9 mouse cellular contexts compared by ENCODE assay signal in the genomic region with DNA sequence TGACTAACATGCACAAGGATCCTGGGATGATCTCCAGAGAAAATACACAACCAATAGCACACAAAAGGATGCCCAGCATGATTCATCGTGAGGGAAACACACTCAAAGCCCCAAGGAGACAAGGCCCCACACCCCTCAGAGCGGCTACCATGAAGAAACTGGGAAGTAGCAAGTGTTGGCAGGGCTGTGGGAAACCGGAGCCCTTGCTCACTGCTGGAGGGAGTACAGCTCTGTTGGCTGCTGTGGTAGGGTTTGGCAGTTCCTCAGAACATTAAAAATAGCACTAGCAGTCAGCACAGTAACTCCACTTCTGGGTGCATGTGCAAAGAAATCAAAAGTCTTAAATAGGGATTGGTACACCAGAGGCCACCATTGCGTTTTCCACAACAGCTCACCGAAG. TPM values are rescaled to one million over a fixed set of nuclear protein-coding genes. Genes with fewer than 3 reads are reported as not detected.
DNase-seq lines count a peak whose midpoint lies in the region; ATAC-seq and TF ChIP-seq lines count a peak whose summit lies in the region.
"Had no signal": no experiment of that assay in that cellular context is flagged by ENCODE, and none has a peak within 500 bp of the region (broad histone marks: within the 10 kb centered on the region; RNA-seq: fewer than 3 reads in every experiment).

No protein-coding gene starts in this region.

- no peak overlapping the region for H3K4me2 ChIP-seq in intestine, postnatal 0 days (replicated peaks; ENCODE audit: low read depth)
- no peak overlapping the region for H3K4me2 ChIP-seq in intestine, embryonic 16.5 days (ENCODE audit: low read depth, low read length)
- H3K4me2 ChIP-seq in hindbrain, embryonic 12.5 days (replicated peaks), result no peak overlapping the region

- peak; percentile 77 for DNase-seq in adrenal gland, postnatal 10 days
- peak; percentile 91 for DNase-seq in gastrocnemius, postnatal 25 days
- peak; percentile 64 to 68 for DNase-seq in layer of hippocampus, postnatal 36 days

- no peaks in the 10 kb centered on the region for H3K9me3 ChIP-seq in intestine, postnatal 0 days (ENCODE audit: control insufficient read depth)
- no peaks in the 10 kb centered on the region for H3K9me3 ChIP-seq in intestine, embryonic 16.5 days (ENCODE audit: control insufficient read depth, low read length)
- no peaks in the 10 kb centered on the region for H3K9me3 ChIP-seq in hindbrain, embryonic 12.5 days (replicated peaks)

- no peaks in the 10 kb centered on the region for H3K27me3 ChIP-seq in intestine, postnatal 0 days (replicated peaks; ENCODE audit: control insufficient read depth, insufficient read depth, low read length)
- no peaks in the 10 kb centered on the region for H3K27me3 ChIP-seq in intestine, embryonic 16.5 days (replicated peaks; ENCODE audit: control insufficient read depth, insufficient read depth, low read length)
- no peaks in the 10 kb centered on the region for H3K27me3 ChIP-seq in hindbrain, embryonic 12.5 days

- TF ChIP-seq CTCF in intestine, postnatal 0 days (IDR thresholded peaks at IDR 0.05; ENCODE audit: low read depth), result no peak
- TF ChIP-seq CTCF in olfactory bulb, adult 2 months (IDR thresholded peaks at IDR 0.05; ENCODE audit: insufficient read depth, low read depth, low read length), result no peak

- H3K4me3 ChIP-seq in intestine, postnatal 0 days (ENCODE audit: low read depth, low read length), result no peak overlapping the region
- H3K4me3 ChIP-seq in intestine, embryonic 16.5 days (ENCODE audit: low read length), result no peak overlapping the region
- H3K4me3 ChIP-seq in olfactory bulb, adult 2 months (ENCODE audit: insufficient read depth, low read depth, low read length), result no peak overlapping the region
- no peak overlapping the region for H3K4me3 ChIP-seq in hindbrain, embryonic 12.5 days

- TF ChIP-seq POLR2A in olfactory bulb, adult 2 months (IDR thresholded peaks at IDR 0.05; ENCODE audit: insufficient read depth, low read depth, low read length), result no peak

- H3K36me3 ChIP-seq in intestine, postnatal 0 days (ENCODE audit: control insufficient read depth, insufficient read depth), result peaks cover 3% of the 10 kb centered on the region; the same call in 1 of the 2 replicates
- no peaks in the 10 kb centered on the region for H3K36me3 ChIP-seq in intestine, embryonic 16.5 days (ENCODE audit: control insufficient read depth, insufficient read depth, low read length)
- H3K36me3 ChIP-seq in hindbrain, embryonic 12.5 days, result peaks cover 22% of the 10 kb centered on the region

- H3K27ac ChIP-seq in intestine, postnatal 0 days (ENCODE audit: low read depth, low read length), result 0 out of 2 replicates have a peak overlapping the region, but pooled peaks have one; percentile 15
- no peak overlapping the region for H3K27ac ChIP-seq in intestine, embryonic 16.5 days (ENCODE audit: low read length)
- H3K27ac ChIP-seq in olfactory bulb, adult 2 months (ENCODE audit: insufficient read depth, low read depth, low read length), result peak overlapping the region; percentile 58
- H3K27ac ChIP-seq in hindbrain, embryonic 12.5 days, result no peak overlapping the region
- H3K27ac ChIP-seq: kidney, postnatal 0 days had no signal

- ATAC-seq in intestine, postnatal 0 days, result no peak
- no peak for ATAC-seq in intestine, embryonic 16.5 days
- no peak for ATAC-seq in megakaryocyte-erythroid progenitor cell, adult 5-6 weeks (replicated peaks; ENCODE audit: low FRiP score, low TSS enrichment, poor library complexity, severe bottlenecking)
- no peak for ATAC-seq in hindbrain, embryonic 12.5 days (ENCODE audit: low FRiP score)

- H3K4me1 ChIP-seq in intestine, postnatal 0 days (replicated peaks; ENCODE audit: control insufficient read depth, insufficient read depth, low read length), result no peaks in the 10 kb centered on the region
- H3K4me1 ChIP-seq in intestine, embryonic 16.5 days (ENCODE audit: control insufficient read depth, insufficient read depth, low read length), result peaks cover 3% of the 10 kb centered on the region; the same call in 1 of the 2 replicates
- H3K4me1 ChIP-seq in olfactory bulb, adult 2 months (ENCODE audit: control insufficient read depth, insufficient read depth, low read length), result peaks cover 31% of the 10 kb centered on the region
- H3K4me1 ChIP-seq in hindbrain, embryonic 12.5 days, result peaks cover 10% of the 10 kb centered on the region

- WGBS in intestine, postnatal 0 days, result 92% methylated on average over 5 of the region's 5 CpGs
- 80% methylated on average over 5 of the region's 5 CpGs for WGBS in intestine, embryonic 16.5 days
- WGBS in olfactory bulb, adult 2 months, result 15% methylated on average over 5 of the region's 5 CpGs
- WGBS in hindbrain, embryonic 12.5 days, result 87% methylated on average over 5 of the region's 5 CpGs

- no peak overlapping the region for H3K9ac ChIP-seq in intestine, postnatal 0 days (ENCODE audit: low read depth, low read length)
- no peak overlapping the region for H3K9ac ChIP-seq in intestine, embryonic 16.5 days (ENCODE audit: low read depth, low read length)
- H3K9ac ChIP-seq in hindbrain, embryonic 12.5 days, result no peak overlapping the region

RNA-seq across cellular contexts. Expression of a gene that starts 34.8 kb away (rescaled TPM):
- polyA plus RNA-seq in intestine, postnatal 0 days (2015; fragmentation: Nextera tagmentation; extraction: Ambion mirVana), result 29.3 and 30.9 TPM in 2 replicates
- 48.1 and 50.9 TPM in 2 replicates for polyA plus RNA-seq in intestine, embryonic 16.5 days (2015; fragmentation: Nextera tagmentation; extraction: Ambion mirVana)
- total RNA-seq in adrenal gland, postnatal 10 days (2021), result 100 to 1,000 TPM; 140 to 156 TPM
- total RNA-seq in gastrocnemius, postnatal 25 days (2021), result 10 to 100 TPM; 44.5 to 66.1 TPM
- 1 to 10 TPM; 4.1 to 5.8 TPM for total RNA-seq in layer of hippocampus, postnatal 36 days (2021)
- not detected in 2 replicates for polyA plus RNA-seq in olfactory bulb, adult 2 months (2012; ENCODE audit: insufficient read depth, insufficient read length, low replicate concordance, missing spikeins)
- 2.7 and 3.3 TPM in 2 replicates for total RNA-seq in megakaryocyte-erythroid progenitor cell, adult 5-6 weeks (2014; fragmentation: Nextera tagmentation)
- total RNA-seq in megakaryocyte-erythroid progenitor cell, adult 5-6 weeks (2017), result 1.4 and 1.5 TPM in 2 replicates
- polyA plus RNA-seq in hindbrain, embryonic 12.5 days (2016; fragmentation: Nextera tagmentation; extraction: Ambion mirVana), result 10.1 and 16.6 TPM in 2 replicates

RNA-seq across cellular contexts. Expression of a gene that starts 45.5 kb away (rescaled TPM):
- polyA plus RNA-seq in intestine, postnatal 0 days (2015; fragmentation: Nextera tagmentation; extraction: Ambion mirVana), result 1.6 and 1.7 TPM in 2 replicates
- polyA plus RNA-seq in intestine, embryonic 16.5 days (2015; fragmentation: Nextera tagmentation; extraction: Ambion mirVana), result 3.7 and 4.0 TPM in 2 replicates
- 10 to 100 TPM in 1 of 2 experiments, 1 to 10 TPM in 1; 8.5 to 11.0 TPM for total RNA-seq in adrenal gland, postnatal 10 days (2021)
- total RNA-seq in gastrocnemius, postnatal 25 days (2021), result 1 to 10 TPM; 5.1 to 6.1 TPM
- 10 to 100 TPM; 19.5 to 21.9 TPM for total RNA-seq in layer of hippocampus, postnatal 36 days (2021)
- polyA plus RNA-seq in olfactory bulb, adult 2 months (2012; ENCODE audit: insufficient read depth, insufficient read length, low replicate concordance, missing spikeins), result not detected in 2 replicates
- 12.6 and 21.3 TPM in 2 replicates for total RNA-seq in megakaryocyte-erythroid progenitor cell, adult 5-6 weeks (2014; fragmentation: Nextera tagmentation)
- total RNA-seq in megakaryocyte-erythroid progenitor cell, adult 5-6 weeks (2017), result 0.15 and 1.8 TPM in 2 replicates
- 10.3 and 10.7 TPM in 2 replicates for polyA plus RNA-seq in hindbrain, embryonic 12.5 days (2016; fragmentation: Nextera tagmentation; extraction: Ambion mirVana)

RNA-seq across cellular contexts. Expression of a gene that starts 56.3 kb away (rescaled TPM):
- 109 and 115 TPM in 2 replicates for polyA plus RNA-seq in intestine, postnatal 0 days (2015; fragmentation: Nextera tagmentation; extraction: Ambion mirVana)
- 153 and 156 TPM in 2 replicates for polyA plus RNA-seq in intestine, embryonic 16.5 days (2015; fragmentation: Nextera tagmentation; extraction: Ambion mirVana)
- 100 to 1,000 TPM; 198 to 201 TPM for total RNA-seq in adrenal gland, postnatal 10 days (2021)
- 100 to 1,000 TPM in 1 of 2 experiments, 10 to 100 TPM in 1; 86.8 to 101 TPM for total RNA-seq in gastrocnemius, postnatal 25 days (2021)
- total RNA-seq in layer of hippocampus, postnatal 36 days (2021), result 100 to 1,000 TPM; 112 to 113 TPM
- polyA plus RNA-seq in olfactory bulb, adult 2 months (2012; ENCODE audit: insufficient read depth, insufficient read length, low replicate concordance, missing spikeins), result not detected in 2 replicates
- total RNA-seq in megakaryocyte-erythroid progenitor cell, adult 5-6 weeks (2014; fragmentation: Nextera tagmentation), result 117 and 138 TPM in 2 replicates
- total RNA-seq in megakaryocyte-erythroid progenitor cell, adult 5-6 weeks (2017), result 260 and 313 TPM in 2 replicates
- polyA plus RNA-seq in hindbrain, embryonic 12.5 days (2016; fragmentation: Nextera tagmentation; extraction: Ambion mirVana), result 157 and 167 TPM in 2 replicates

RNA-seq across cellular contexts. Expression of a gene that starts 59.4 kb away (rescaled TPM):
- polyA plus RNA-seq in intestine, postnatal 0 days (2015; fragmentation: Nextera tagmentation; extraction: Ambion mirVana), result 0.14 TPM in 1 of 2 replicates, not detected in the other
- polyA plus RNA-seq in intestine, embryonic 16.5 days (2015; fragmentation: Nextera tagmentation; extraction: Ambion mirVana), result 0.07 and 0.21 TPM in 2 replicates
- under 1 TPM; 0.09 TPM for total RNA-seq in adrenal gland, postnatal 10 days (2021)
- total RNA-seq in gastrocnemius, postnatal 25 days (2021), result not detected
- under 1 TPM; 0.67 to 0.83 TPM for total RNA-seq in layer of hippocampus, postnatal 36 days (2021)
- not detected in 2 replicates for polyA plus RNA-seq in olfactory bulb, adult 2 months (2012; ENCODE audit: insufficient read depth, insufficient read length, low replicate concordance, missing spikeins)
- total RNA-seq in megakaryocyte-erythroid progenitor cell, adult 5-6 weeks (2014; fragmentation: Nextera tagmentation), result not detected in 2 replicates
- not detected in 2 replicates for total RNA-seq in megakaryocyte-erythroid progenitor cell, adult 5-6 weeks (2017)
- polyA plus RNA-seq in hindbrain, embryonic 12.5 days (2016; fragmentation: Nextera tagmentation; extraction: Ambion mirVana), result 0.05 and 0.07 TPM in 2 replicates

Comparison
In these comparisons a context has a peak if more than half of its experiments do, and no peak if none do; other contexts are left out.
1. H3K27ac ChIP-seq: peak in intestine, postnatal 0 days (single experiment) and olfactory bulb, adult 2 months (single experiment); none in intestine, embryonic 16.5 days (single experiment) and hindbrain, embryonic 12.5 days (single experiment).
2. RNA of a gene that starts 34.8 kb away (total RNA-seq): 140 to 156 TPM in adrenal gland, postnatal 10 days and 44.5 to 66.1 TPM in gastrocnemius, postnatal 25 days; 4.1 to 5.8 TPM in layer of hippocampus, postnatal 36 days and 1.4 to 3.3 TPM in megakaryocyte-erythroid progenitor cell, adult 5-6 weeks; every median in the first group is over 4 times any median in the second.
3. Peak in every context shown above with its lines, with median percentiles within 50 percentile points of each other: DNase-seq.